Mouse (Mus musculus) layer of hippocampus, adult 2 months (tissue): ENCODE data around the gene Dhx29. TPM values are rescaled to one million over a fixed set of nuclear protein-coding genes. Genes with fewer than 3 reads are reported as not detected.
"Not testable (repeated sequence)": the region's sequence is repeated elsewhere in the genome, so short reads cannot be mapped to it uniquely, and the experiment has no call there.

Source experiments
- DNase-seq, 2 experiments: peaks; one replicate each; pipeline ENCODE4 v3.0.0; 2022; ENCODE audit warnings: low spot score in 2 of 2
- H3K27ac ChIP-seq: fragments of 200-600 bp; 2 replicates; pipeline ENCODE4 v1.8.1; 2022
- H3K4me3 ChIP-seq: fragments of 200-600 bp; 2 replicates; pipeline ENCODE4 v1.8.1; 2022; ENCODE audit warnings: mild to moderate bottlenecking
- CTCF ChIP-seq: fragments of 200-600 bp; conservative IDR thresholded peaks from 2 replicates; pipeline ENCODE4 v1.8.1; 2022; ENCODE audit warnings: antibody characterized with exemption, mild to moderate bottlenecking, moderate library complexity
- total RNA-seq, 2 experiments: library from RNA; stranded (reverse); gene quantifications; 2 replicates each; pipeline ENCODE4 v1.2.3; 2021

The Dhx29 gene
- total RNA-seq, 2 experiments from 2014 or later: 23.5 to 26.0 TPM

GRCm38 (mm10) chr13:112989541-112989940, 62.3 kb downstream of the Dhx29 start:
- no peak for DNase-seq
- Histone ChIP-seq H3K4me3 (no peak overlapping the region; the same call in 1 of the 2 replicates), H3K27ac (no peak overlapping the region)
- TF ChIP-seq CTCF: no peak

- DNase-seq: no peak
- no peak for TF ChIP-seq CTCF
- no peak overlapping the region for H3K4me3 ChIP-seq
- H3K27ac ChIP-seq: no peak overlapping the region
These were observed 63.1 kb downstream of the Dhx29 start for GRCm38 (mm10) chr13:112990346-112990745.

- peak in 1 of 2 experiments; percentile 11 for DNase-seq
- Histone ChIP-seq H3K4me3 (peak within 1 kb of the TSS; percentile 57), H3K27ac (peak within 1 kb of the TSS; percentile 28; the same call in 1 of the 2 replicates)
- TF ChIP-seq CTCF: no peak
These were observed 66.4 kb downstream of the Dhx29 start, which contains the start of gene Mcidas for GRCm38 (mm10) chr13:112993531-112994152. Mcidas (plus strand) TSS chr13:112993845.

GRCm38 (mm10) chr13:112994191-112994590, 66.9 kb downstream of the Dhx29 start:
- Histone ChIP-seq H3K4me3 (peak overlapping the region; percentile 57), H3K27ac (peak overlapping the region; percentile 28; the same call in 1 of the 2 replicates)
- TF ChIP-seq CTCF: peak; percentile 83
- DNase-seq: peak; percentile 36 to 72

GRCm38 (mm10) chr13:112996407-112996806, 69.2 kb downstream of the Dhx29 start:
- Histone ChIP-seq H3K27ac (no peak overlapping the region), H3K4me3 (no peak overlapping the region)
- no peak for TF ChIP-seq CTCF
- DNase-seq: no peak

GRCm38 (mm10) chr13:112997369-112997768, 70.1 kb downstream of the Dhx29 start:
- DNase-seq: no peak
- Histone ChIP-seq H3K4me3 (no peak overlapping the region), H3K27ac (no peak overlapping the region)
- no peak for TF ChIP-seq CTCF

GRCm38 (mm10) chr13:112998427-112999201, 71.4 kb downstream of the Dhx29 start:
- peak; percentile 28 to 39 for DNase-seq
- TF ChIP-seq CTCF: no peak
- H3K4me3 ChIP-seq: peak overlapping the region; percentile 62
- H3K27ac ChIP-seq: peak overlapping the region; percentile 71

- no peak for DNase-seq
- Histone ChIP-seq H3K4me3 (no peak overlapping the region), H3K27ac (no peak overlapping the region)
- TF ChIP-seq CTCF: no peak
These were observed 72.8 kb downstream of the Dhx29 start for GRCm38 (mm10) chr13:113000090-113000489.

GRCm38 (mm10) chr13:113000576-113001318, 73.5 kb downstream of the Dhx29 start:
- no peak for DNase-seq
- TF ChIP-seq CTCF: no peak
- Histone ChIP-seq H3K27ac (no peak overlapping the region), H3K4me3 (no peak overlapping the region)

GRCm38 (mm10) chr13:113012683-113013082, 85.4 kb downstream of the Dhx29 start:
- Histone ChIP-seq H3K4me3 (no peak overlapping the region; the same call in 1 of the 2 replicates), H3K27ac (no peak overlapping the region)
- no peak for DNase-seq
- TF ChIP-seq CTCF: no peak

- not testable (repeated sequence) for H3K27ac ChIP-seq, DNase-seq
- peak overlapping the region; percentile 37; the same call in 1 of the 2 replicates for H3K4me3 ChIP-seq
These were observed 86.1 kb downstream of the Dhx29 start for GRCm38 (mm10) chr13:113013174-113013953.

Other genes starting within 250 kb of the Dhx29 start
- 10 to 100 TPM; 30.4 to 30.8 TPM for gene Plpp1, start 126.7 kb upstream of the Dhx29 start, total RNA-seq
- gene Mtrex, start 56 bp upstream of the Dhx29 start, total RNA-seq: 10 to 100 TPM; 46.3 to 49.2 TPM
- gene Ccno, start 60.3 kb downstream of the Dhx29 start, total RNA-seq: 1 to 10 TPM; 6.3 to 7.4 TPM
- gene Mcidas, start 66.4 kb downstream of the Dhx29 start, total RNA-seq: under 1 TPM; 0.25 to 0.74 TPM
- under 1 TPM in 1 of 2 experiments, not detected in 1; 0.37 TPM for gene Cdc20b, start 107.7 kb downstream of the Dhx29 start, total RNA-seq
- 1 to 10 TPM; 7.4 to 9.2 TPM for gene Gpx8, start 119.0 kb downstream of the Dhx29 start, total RNA-seq
- gene Gzma, start 173.5 kb downstream of the Dhx29 start, total RNA-seq: not detected